Mouse (Mus musculus): Measurements from ENCODE around the gene Slc38a5. TPM values are rescaled to one million over a fixed set of nuclear protein-coding genes. Genes with fewer than 3 reads are reported as not detected.
"Not testable (repeated sequence)": the region's sequence is repeated elsewhere in the genome, so short reads cannot be mapped to it uniquely, and the experiment has no call there.

The Slc38a5 gene
- polyA plus RNA-seq, 1 experiment from 2014 or later = 0.93 TPM

- peak within 1 kb of the TSS; percentile 74 for H3K9ac ChIP-seq
- H3K27me3 ChIP-seq = no peaks in the 10 kb centered on the region
- ATAC-seq (ENCODE audit: low FRiP score, low read depth) = peak; percentile 96
- no peaks in the 10 kb centered on the region; the same call in 1 of the 2 replicates for H3K9me3 ChIP-seq
- H3K4me3 ChIP-seq = peak within 1 kb of the TSS; percentile 59
- WGBS = 14% methylated on average over 45 of the region's 45 CpGs
- no peak within 1 kb of the TSS; the same call in 1 of the 2 replicates for H3K27ac ChIP-seq
- H3K4me2 ChIP-seq (replicated peaks) = peak within 1 kb of the TSS; percentile 68
- H3K36me3 ChIP-seq = no peaks in the 10 kb centered on the region
- peaks cover 6% of the 10 kb centered on the region; the same call in 1 of the 2 replicates for H3K4me1 ChIP-seq
Measured at GRCm38 (mm10) chrX:8252334-8253285, 18.3 kb upstream of the Slc38a5 start, which contains the start of gene Ftsj1. Gene Ftsj1, minus strand, starts transcription at chrX:8252406.

DNA sequence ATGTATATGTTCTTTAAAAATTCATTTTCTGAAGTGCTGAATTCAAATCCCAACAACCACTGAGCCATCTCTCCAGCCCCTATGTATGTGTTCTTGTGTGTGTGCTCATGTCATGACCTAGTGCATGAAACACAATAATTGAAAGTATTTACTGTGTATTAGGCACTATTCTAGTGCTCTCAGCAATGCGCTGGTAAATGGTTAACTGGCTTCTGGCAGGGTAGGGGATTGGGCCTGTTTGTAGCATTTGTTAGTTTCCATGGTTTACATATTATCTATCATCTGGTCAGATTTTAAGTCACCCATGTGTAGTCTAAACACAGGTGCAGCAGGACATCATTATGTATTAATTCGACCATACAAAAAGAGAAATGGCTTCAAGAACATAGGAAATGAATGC lies 17.2 kb upstream of the Slc38a5 start:
- H3K4me3 ChIP-seq = no peak overlapping the region
- ATAC-seq (ENCODE audit: low FRiP score, low read depth) = no peak
- 89% methylated on average over 2 of the region's 2 CpGs for WGBS

DNA sequence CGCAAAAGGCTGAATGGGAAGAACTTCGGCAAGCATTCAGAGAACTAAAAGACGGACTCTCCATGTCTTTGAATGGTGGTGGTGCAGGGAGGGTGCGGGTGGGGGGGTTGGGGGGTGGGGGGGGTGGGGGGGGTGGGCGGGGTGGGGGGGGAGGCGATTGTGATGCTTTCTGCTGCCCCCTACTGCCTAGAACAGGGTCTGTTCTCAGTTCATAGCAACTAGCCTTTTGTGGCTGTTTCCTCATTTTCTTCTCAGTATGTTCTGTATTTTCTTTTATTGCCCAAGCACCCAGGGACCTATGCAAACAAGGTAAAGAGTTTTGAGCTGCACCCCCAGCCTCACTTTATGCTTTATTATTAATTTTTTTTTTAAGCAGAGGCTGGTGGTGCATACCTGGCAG lies 15.1 kb upstream of the Slc38a5 start:
- Histone ChIP-seq H3K36me3 (no peaks in the 10 kb centered on the region), H3K27ac (no peak overlapping the region), H3K4me3 (no peak overlapping the region), H3K27me3 (no peaks in the 10 kb centered on the region), H3K9ac (no peak overlapping the region), H3K4me1 (peaks cover 6% of the 10 kb centered on the region; the same call in 1 of the 2 replicates), H3K4me2 (replicated peaks) (no peak overlapping the region), H3K9me3 (no peaks in the 10 kb centered on the region; the same call in 1 of the 2 replicates)
- 31% methylated on average over 5 of the region's 6 CpGs for WGBS
- no peak for ATAC-seq (ENCODE audit: low FRiP score, low read depth)

More for the DNA sequence above, 17.2 kb upstream of the Slc38a5 start:
- no peaks in the 10 kb centered on the region; the same call in 1 of the 2 replicates for H3K9me3 ChIP-seq
- no peaks in the 10 kb centered on the region for H3K27me3 ChIP-seq
- H3K9ac ChIP-seq = no peak overlapping the region
- peaks cover 6% of the 10 kb centered on the region; the same call in 1 of the 2 replicates for H3K4me1 ChIP-seq
- H3K36me3 ChIP-seq = no peaks in the 10 kb centered on the region
- no peak overlapping the region for H3K27ac ChIP-seq
- no peak overlapping the region for H3K4me2 ChIP-seq (replicated peaks)

GRCm38 (mm10) chrX:8259478-8259877 lies 11.5 kb upstream of the Slc38a5 start:
- Histone ChIP-seq H3K9ac (no peak overlapping the region), H3K27me3 (no peaks in the 10 kb centered on the region), H3K4me2 (replicated peaks) (no peak overlapping the region), H3K9me3 (no peaks in the 10 kb centered on the region), H3K4me3 (no peak overlapping the region), H3K4me1 (no peaks in the 10 kb centered on the region), H3K36me3 (no peaks in the 10 kb centered on the region), H3K27ac (no peak overlapping the region)
- 86% methylated on average over 12 of the region's 12 CpGs for WGBS
- no peak for ATAC-seq (ENCODE audit: low FRiP score, low read depth)

- no peak overlapping the region for H3K4me3 ChIP-seq
- no peaks in the 10 kb centered on the region for H3K9me3 ChIP-seq
- H3K9ac ChIP-seq = no peak overlapping the region
- H3K36me3 ChIP-seq = no peaks in the 10 kb centered on the region
- no peak overlapping the region for H3K4me2 ChIP-seq (replicated peaks)
- no peak overlapping the region for H3K27ac ChIP-seq
- no peaks in the 10 kb centered on the region for H3K4me1 ChIP-seq
- no peaks in the 10 kb centered on the region for H3K27me3 ChIP-seq
- no peak for ATAC-seq (ENCODE audit: low FRiP score, low read depth)
- 80% methylated on average over 5 of the region's 5 CpGs for WGBS
Measured at GRCm38 (mm10) chrX:8263156-8263804, 7.7 kb upstream of the Slc38a5 start.

- no peaks in the 10 kb centered on the region for H3K36me3 ChIP-seq
- no peak overlapping the region for H3K4me3 ChIP-seq
- H3K9me3 ChIP-seq = no peaks in the 10 kb centered on the region
- no peak for ATAC-seq (ENCODE audit: low FRiP score, low read depth)
- H3K27ac ChIP-seq = no peak overlapping the region
- WGBS = 86% methylated on average over 3 of the region's 3 CpGs
- no peak overlapping the region for H3K4me2 ChIP-seq (replicated peaks)
- no peaks in the 10 kb centered on the region for H3K4me1 ChIP-seq
- no peaks in the 10 kb centered on the region for H3K27me3 ChIP-seq
- no peak overlapping the region for H3K9ac ChIP-seq
Measured at GRCm38 (mm10) chrX:8264222-8264621, 6.7 kb upstream of the Slc38a5 start.

DNA sequence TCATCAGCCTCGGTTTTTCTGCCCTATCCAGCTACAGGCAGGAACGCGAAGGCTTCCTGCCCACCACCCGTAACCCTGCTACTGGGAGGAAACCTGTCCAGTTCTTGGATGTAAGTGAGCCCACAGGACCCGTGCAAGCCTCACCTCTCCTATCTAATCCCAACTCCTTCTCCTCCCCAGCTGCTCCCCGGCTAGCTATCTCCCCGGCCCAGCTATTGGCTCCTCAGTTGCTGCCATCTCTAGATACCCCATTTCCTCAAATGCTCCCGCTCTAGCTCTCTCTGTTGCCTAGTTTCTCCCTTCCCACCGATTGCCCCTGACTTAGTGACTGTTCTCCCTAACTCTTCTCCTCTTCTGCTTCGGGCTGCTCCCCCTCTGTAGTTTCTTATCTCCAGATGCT lies 1.1 kb downstream of the Slc38a5 start:
- Histone ChIP-seq H3K4me1 (no peaks in the 10 kb centered on the region), H3K27ac (no peak overlapping the region), H3K9ac (no peak overlapping the region), H3K27me3 (peaks cover 17% of the 10 kb centered on the region; the same call in 1 of the 2 replicates), H3K36me3 (no peaks in the 10 kb centered on the region), H3K9me3 (no peaks in the 10 kb centered on the region), H3K4me3 (peak overlapping the region; percentile 18; the same call in 1 of the 2 replicates), H3K4me2 (replicated peaks) (peak overlapping the region; percentile 44)
- ATAC-seq (ENCODE audit: low FRiP score, low read depth) = no peak
- WGBS = 19% methylated on average over 10 of the region's 10 CpGs

DNA sequence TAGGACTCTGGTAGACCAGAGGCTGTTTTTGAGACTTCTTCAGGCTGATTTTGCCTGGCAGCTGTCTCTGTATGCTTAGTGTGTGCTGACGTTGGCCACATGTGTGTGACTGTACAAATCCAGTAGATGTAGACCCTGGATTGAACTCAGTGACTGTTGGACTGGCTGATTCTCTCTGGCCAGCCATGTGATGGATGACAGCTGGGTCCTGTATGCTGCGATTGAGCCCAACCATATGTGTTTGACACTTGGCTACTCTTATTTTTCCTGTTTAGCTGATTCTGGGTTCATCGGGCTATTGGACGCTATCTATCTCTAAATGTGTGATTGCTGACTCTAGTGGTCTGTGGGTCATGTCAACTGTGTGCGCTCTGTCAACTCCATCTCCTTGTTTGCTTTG lies 3.1 kb downstream of the Slc38a5 start:
- Histone ChIP-seq H3K27ac (no peak overlapping the region), H3K27me3 (peaks cover 17% of the 10 kb centered on the region; the same call in 1 of the 2 replicates), H3K9ac (no peak overlapping the region), H3K36me3 (no peaks in the 10 kb centered on the region), H3K4me3 (no peak overlapping the region), H3K4me1 (no peaks in the 10 kb centered on the region), H3K9me3 (no peaks in the 10 kb centered on the region), H3K4me2 (replicated peaks) (no peak overlapping the region)
- no peak for ATAC-seq (ENCODE audit: low FRiP score, low read depth)
- 91% methylated on average over 5 of the region's 5 CpGs for whole genome bisulfite sequencing

GRCm38 (mm10) chrX:8288621-8289020 lies 17.7 kb downstream of the Slc38a5 start:
- H3K9ac ChIP-seq = no peak overlapping the region
- no peaks in the 10 kb centered on the region for H3K36me3 ChIP-seq
- WGBS = 89% methylated on average over 5 of the region's 5 CpGs
- H3K4me1 ChIP-seq = no peaks in the 10 kb centered on the region
- no peaks in the 10 kb centered on the region for H3K9me3 ChIP-seq
- H3K4me2 ChIP-seq (replicated peaks) = no peak overlapping the region
- H3K27ac ChIP-seq = no peak overlapping the region
- no peak overlapping the region for H3K4me3 ChIP-seq
- no peak for ATAC-seq (ENCODE audit: low FRiP score, low read depth)
- no peaks in the 10 kb centered on the region for H3K27me3 ChIP-seq

GRCm38 (mm10) chrX:8309302-8309701 lies 38.4 kb downstream of the Slc38a5 start:
- H3K9me3 ChIP-seq = no peaks in the 10 kb centered on the region
- no peak overlapping the region for H3K9ac ChIP-seq
- no peaks in the 10 kb centered on the region for H3K36me3 ChIP-seq
- no peak overlapping the region for H3K4me3 ChIP-seq
- no peaks in the 10 kb centered on the region for H3K4me1 ChIP-seq
- no peak overlapping the region for H3K4me2 ChIP-seq (replicated peaks)
- H3K27ac ChIP-seq = no peak overlapping the region
- ATAC-seq (ENCODE audit: low FRiP score, low read depth) = no peak
- no peaks in the 10 kb centered on the region for H3K27me3 ChIP-seq
- 44% methylated on average over 1 of the region's 1 CpGs for WGBS

GRCm38 (mm10) chrX:8314905-8315304 lies 44.0 kb downstream of the Slc38a5 start:
- not testable (repeated sequence) for H3K9me3 ChIP-seq; H3K4me2 ChIP-seq (replicated peaks); H3K4me1 ChIP-seq; H3K36me3 ChIP-seq; ATAC-seq (ENCODE audit: low FRiP score, low read depth); H3K27ac ChIP-seq; H3K27me3 ChIP-seq; H3K4me3 ChIP-seq; H3K9ac ChIP-seq
- WGBS = 13% methylated on average over 7 of the region's 7 CpGs

DNA sequence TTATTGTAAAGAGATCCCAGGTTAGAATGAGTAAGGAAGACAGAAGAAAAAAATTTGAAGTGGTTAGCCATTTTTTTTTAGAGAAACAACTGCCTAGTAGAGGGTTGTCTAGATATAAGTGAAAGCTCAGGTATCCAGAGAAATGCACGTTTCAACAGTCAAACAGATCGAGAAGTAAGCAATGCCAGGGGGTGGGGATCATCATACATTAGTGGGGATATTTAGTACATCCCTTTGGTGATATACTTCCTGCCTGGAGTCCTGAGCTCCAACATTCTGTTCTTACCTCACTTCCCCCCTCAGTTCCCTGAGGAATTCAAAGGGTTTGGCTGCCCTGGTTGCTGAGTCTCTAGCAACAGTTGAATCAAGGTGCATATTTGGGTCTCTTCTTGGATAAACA lies 56.2 kb downstream of the Slc38a5 start, which contains the start of gene Ssxb10:
Gene Ssxb10, plus strand, starts transcription at position 301 of the 400 bp plus-strand sequence.
- Histone ChIP-seq H3K9me3 (peaks cover 14% of the 10 kb centered on the region), H3K4me2 (replicated peaks) (no peak within 1 kb of the TSS), H3K4me3 (no peak within 1 kb of the TSS), H3K27me3 (no peaks in the 10 kb centered on the region), H3K4me1 (no peaks in the 10 kb centered on the region), H3K36me3 (no peaks in the 10 kb centered on the region), H3K27ac (no peak within 1 kb of the TSS), H3K9ac (no peak within 1 kb of the TSS)
- WGBS = 69% methylated on average over 2 of the region's 2 CpGs
- no peak for ATAC-seq (ENCODE audit: low FRiP score, low read depth)

Measured in limb, embryonic 13.5 days (tissue).